Mouse (Mus musculus): ENCODE results near the gene Clptm1l.

Clptm1l gene

DNA sequence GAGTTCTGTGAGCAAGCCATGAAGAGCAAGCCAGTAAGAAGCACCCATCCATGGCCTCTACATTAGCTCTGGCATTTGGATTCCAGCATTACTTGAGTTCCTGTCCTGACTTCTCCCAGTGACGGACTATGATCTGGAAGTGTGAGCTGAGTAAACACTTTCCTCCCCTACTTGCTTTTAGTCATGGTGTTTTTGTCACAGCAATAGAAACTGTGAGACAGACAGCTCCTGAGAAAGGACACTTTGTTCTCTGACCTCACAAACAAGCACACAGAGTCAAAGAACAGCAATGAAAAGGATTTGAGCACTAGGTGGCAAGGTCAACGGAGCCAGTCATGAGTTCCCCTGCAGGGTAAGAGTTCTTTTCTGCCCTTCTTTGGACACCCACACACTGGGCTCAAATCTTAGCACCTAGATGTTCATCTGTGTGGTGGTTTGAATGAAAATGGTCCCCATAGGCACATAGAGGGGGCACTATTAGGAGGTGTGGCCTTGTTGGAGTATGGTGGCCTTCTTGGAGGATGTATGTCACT lies 56.4 kb downstream of the Clptm1l start:
- DNase-seq (ENCODE audit: low read depth): no peak
